ENCODE assay signal across 15 mouse cellular contexts in genomic region chr6:147540942-147541341, GRCm38 (mm10).
"Had no signal": no experiment of that assay in that cellular context is flagged by ENCODE, and none has a peak within 500 bp of the region (broad histone marks: within the 10 kb centered on the region; RNA-seq: fewer than 3 reads in every experiment).

No protein-coding gene starts in this region.

- H3K27ac ChIP-seq: kidney, embryonic 15.5 days; limb, embryonic 12.5 days; limb, embryonic 15.5 days; liver, embryonic 14.5 days; macrophage had no signal

- H3K27me3 ChIP-seq: kidney, embryonic 15.5 days; limb, embryonic 12.5 days; limb, embryonic 15.5 days had no signal

- H3K4me2 ChIP-seq: kidney, embryonic 15.5 days; limb, embryonic 12.5 days; limb, embryonic 15.5 days; liver, embryonic 11.5 days; lung, embryonic 14.5 days had no signal

- ATAC-seq: liver, postnatal 0 days; lung, postnatal 0 days had no signal

- H3K36me3 ChIP-seq: kidney, embryonic 15.5 days; limb, embryonic 15.5 days had no signal

- H3K9me3 ChIP-seq: limb, embryonic 15.5 days had no signal

- H3K4me1 ChIP-seq: kidney, embryonic 15.5 days; limb, embryonic 12.5 days; limb, embryonic 15.5 days had no signal

- H3K9ac ChIP-seq: kidney, embryonic 15.5 days; limb, embryonic 12.5 days; limb, embryonic 15.5 days; liver, embryonic 14.5 days; liver, postnatal 0 days; lung, embryonic 14.5 days had no signal

- H3K4me3 ChIP-seq: kidney, embryonic 15.5 days; limb, embryonic 12.5 days; limb, embryonic 15.5 days had no signal

- DNase-seq: kidney, adult 18-20 months; kidney, postnatal 14 days; left cerebral cortex, postnatal 4 days; liver, postnatal 0 days; lung, embryonic 14.5 days; midbrain, embryonic 14.5 days; thymus, adult 18-20 months; thymus, postnatal 36 days had no signal
